Mouse (Mus musculus): ENCODE measurements around the gene Cd6. TPM values are rescaled to one million over a fixed set of nuclear protein-coding genes. Genes with fewer than 3 reads are reported as not detected.

Cd6 gene
- polyA plus RNA-seq, 1 experiment from 2014 or later: 0.04 TPM

DNA sequence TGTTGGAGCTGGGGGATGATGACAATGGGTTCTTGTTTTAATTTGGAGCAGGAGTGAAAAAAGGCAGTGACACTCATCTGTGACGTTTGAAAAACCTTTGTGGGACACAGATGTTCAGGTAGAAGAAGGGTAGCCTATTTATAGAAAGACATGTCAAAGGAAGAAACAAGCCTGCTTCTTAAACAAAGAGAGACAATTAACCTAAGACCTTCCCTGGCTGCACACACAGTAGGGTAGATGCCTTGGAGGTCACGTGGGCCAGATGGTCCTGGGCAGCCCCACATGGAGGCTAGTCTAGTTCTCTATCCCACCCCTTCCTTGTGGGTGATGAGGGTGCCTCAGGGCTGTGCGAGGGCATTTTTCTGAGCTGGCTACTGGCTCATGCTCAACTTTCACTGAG is 45.8 kb downstream of the Cd6 start:
- 27% methylated on average over 3 of the region's 3 CpGs for WGBS (ENCODE audit: insufficient replicate concordance)
- Histone ChIP-seq H3K9ac (ENCODE audit: low read depth, low read length) (no peak overlapping the region), H3K27me3 (ENCODE audit: control insufficient read depth, insufficient read depth, low read depth, low read length) (no peaks in the 10 kb centered on the region), H3K9me3 (replicated peaks; ENCODE audit: control insufficient read depth, low read length) (no peaks in the 10 kb centered on the region), H3K4me3 (ENCODE audit: low read depth, low read length) (no peak overlapping the region), H3K36me3 (ENCODE audit: control insufficient read depth, insufficient read depth) (no peaks in the 10 kb centered on the region), H3K4me1 (ENCODE audit: control insufficient read depth, low read depth, low read length) (no peaks in the 10 kb centered on the region), H3K27ac (ENCODE audit: low read length) (no peak overlapping the region), H3K4me2 (ENCODE audit: low read depth, low read length) (no peak overlapping the region)
- ATAC-seq (ENCODE audit: low read depth): no peak

DNA sequence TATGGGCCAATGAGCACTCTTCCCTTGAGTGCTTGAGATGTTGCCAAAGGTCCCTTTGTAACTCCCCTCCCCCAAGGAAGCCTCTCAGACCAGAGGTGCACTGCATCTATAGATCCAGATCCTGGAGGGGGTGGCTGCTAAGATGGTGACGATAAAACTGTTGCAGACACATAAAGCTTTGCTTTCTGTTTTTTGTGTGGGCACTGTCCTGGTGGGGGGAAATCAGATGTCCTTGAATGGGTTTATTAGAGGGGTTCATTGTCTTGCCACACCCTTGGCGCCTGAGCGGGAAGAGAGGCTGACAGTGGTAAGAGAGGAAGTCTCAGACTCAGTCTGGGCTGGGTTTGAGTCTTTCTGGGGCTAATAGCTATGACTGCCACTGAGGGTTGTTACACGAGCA is 46.7 kb downstream of the Cd6 start:
- no peak overlapping the region for H3K9ac ChIP-seq (ENCODE audit: low read depth, low read length)
- 39% methylated on average over 4 of the region's 4 CpGs for WGBS (ENCODE audit: insufficient replicate concordance)
- no peaks in the 10 kb centered on the region for H3K36me3 ChIP-seq (ENCODE audit: control insufficient read depth, insufficient read depth)
- H3K27me3 ChIP-seq (ENCODE audit: control insufficient read depth, insufficient read depth, low read depth, low read length): no peaks in the 10 kb centered on the region
- no peaks in the 10 kb centered on the region for H3K4me1 ChIP-seq (ENCODE audit: control insufficient read depth, low read depth, low read length)
- H3K4me3 ChIP-seq (ENCODE audit: low read depth, low read length): no peak overlapping the region
- H3K4me2 ChIP-seq (ENCODE audit: low read depth, low read length): no peak overlapping the region
- ATAC-seq (ENCODE audit: low read depth): no peak
- H3K27ac ChIP-seq (ENCODE audit: low read length): no peak overlapping the region
- H3K9me3 ChIP-seq (replicated peaks; ENCODE audit: control insufficient read depth, low read length): no peaks in the 10 kb centered on the region

- Histone ChIP-seq H3K9ac (ENCODE audit: low read depth, low read length) (no peak overlapping the region), H3K27me3 (ENCODE audit: control insufficient read depth, insufficient read depth, low read depth, low read length) (no peaks in the 10 kb centered on the region), H3K27ac (ENCODE audit: low read length) (no peak overlapping the region), H3K36me3 (ENCODE audit: control insufficient read depth, insufficient read depth) (no peaks in the 10 kb centered on the region), H3K4me3 (ENCODE audit: low read depth, low read length) (no peak overlapping the region), H3K9me3 (replicated peaks; ENCODE audit: control insufficient read depth, low read length) (no peaks in the 10 kb centered on the region), H3K4me2 (ENCODE audit: low read depth, low read length) (no peak overlapping the region), H3K4me1 (ENCODE audit: control insufficient read depth, low read depth, low read length) (no peaks in the 10 kb centered on the region)
- 56% methylated on average over 4 of the region's 4 CpGs for WGBS (ENCODE audit: insufficient replicate concordance)
- ATAC-seq (ENCODE audit: low read depth): no peak
These were observed 48.2 kb downstream of the Cd6 start for GRCm38 (mm10) chr19:10781641-10782040.

- Histone ChIP-seq H3K4me3 (ENCODE audit: low read depth, low read length) (no peak overlapping the region), H3K4me1 (ENCODE audit: control insufficient read depth, low read depth, low read length) (no peaks in the 10 kb centered on the region), H3K36me3 (ENCODE audit: control insufficient read depth, insufficient read depth) (no peaks in the 10 kb centered on the region), H3K4me2 (ENCODE audit: low read depth, low read length) (no peak overlapping the region), H3K9me3 (replicated peaks; ENCODE audit: control insufficient read depth, low read length) (no peaks in the 10 kb centered on the region), H3K9ac (ENCODE audit: low read depth, low read length) (no peak overlapping the region), H3K27me3 (ENCODE audit: control insufficient read depth, insufficient read depth, low read depth, low read length) (no peaks in the 10 kb centered on the region), H3K27ac (ENCODE audit: low read length) (no peak overlapping the region)
- no peak for ATAC-seq (ENCODE audit: low read depth)
- WGBS (ENCODE audit: insufficient replicate concordance): 73% methylated on average over 4 of the region's 4 CpGs
These were observed 53.0 kb downstream of the Cd6 start for GRCm38 (mm10) chr19:10776906-10777305.

DNA sequence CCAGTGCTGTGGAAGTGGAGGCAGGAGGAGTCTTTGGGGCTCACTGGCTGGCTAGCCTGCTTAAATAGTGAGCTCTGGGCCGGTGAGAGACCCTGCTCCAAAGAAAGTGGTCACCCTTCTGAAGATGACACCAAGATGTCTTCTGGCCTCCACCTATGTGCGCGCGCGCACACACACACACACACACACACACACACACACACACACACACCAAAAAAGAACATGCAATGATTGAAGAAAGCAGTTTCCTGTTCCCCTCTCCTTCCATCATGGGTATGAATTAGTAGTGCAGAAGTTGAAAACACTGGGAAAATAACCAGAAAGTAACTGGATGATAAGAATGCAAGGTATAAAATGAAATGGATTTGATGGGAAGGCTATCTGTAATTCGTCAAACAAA is 55.7 kb downstream of the Cd6 start:
- Histone ChIP-seq H3K4me3 (ENCODE audit: low read depth, low read length) (no peak overlapping the region), H3K27ac (ENCODE audit: low read length) (no peak overlapping the region), H3K9ac (ENCODE audit: low read depth, low read length) (no peak overlapping the region), H3K27me3 (ENCODE audit: control insufficient read depth, insufficient read depth, low read depth, low read length) (no peaks in the 10 kb centered on the region), H3K36me3 (ENCODE audit: control insufficient read depth, insufficient read depth) (no peaks in the 10 kb centered on the region), H3K4me1 (ENCODE audit: control insufficient read depth, low read depth, low read length) (no peaks in the 10 kb centered on the region), H3K9me3 (replicated peaks; ENCODE audit: control insufficient read depth, low read length) (no peaks in the 10 kb centered on the region), H3K4me2 (ENCODE audit: low read depth, low read length) (no peak overlapping the region)
- 83% methylated on average over 6 of the region's 6 CpGs for WGBS (ENCODE audit: insufficient replicate concordance)
- no peak for ATAC-seq (ENCODE audit: low read depth)

- Histone ChIP-seq H3K9ac (ENCODE audit: low read depth, low read length) (no peak overlapping the region), H3K4me3 (ENCODE audit: low read depth, low read length) (no peak overlapping the region), H3K9me3 (replicated peaks; ENCODE audit: control insufficient read depth, low read length) (no peaks in the 10 kb centered on the region), H3K4me1 (ENCODE audit: control insufficient read depth, low read depth, low read length) (no peaks in the 10 kb centered on the region), H3K27ac (ENCODE audit: low read length) (no peak overlapping the region), H3K36me3 (ENCODE audit: control insufficient read depth, insufficient read depth) (no peaks in the 10 kb centered on the region), H3K27me3 (ENCODE audit: control insufficient read depth, insufficient read depth, low read depth, low read length) (no peaks in the 10 kb centered on the region), H3K4me2 (ENCODE audit: low read depth, low read length) (no peak overlapping the region)
- ATAC-seq (ENCODE audit: low read depth): no peak
- WGBS (ENCODE audit: insufficient replicate concordance): 50% methylated on average over 7 of the region's 7 CpGs
These were observed 56.5 kb downstream of the Cd6 start for GRCm38 (mm10) chr19:10773384-10773783.

DNA sequence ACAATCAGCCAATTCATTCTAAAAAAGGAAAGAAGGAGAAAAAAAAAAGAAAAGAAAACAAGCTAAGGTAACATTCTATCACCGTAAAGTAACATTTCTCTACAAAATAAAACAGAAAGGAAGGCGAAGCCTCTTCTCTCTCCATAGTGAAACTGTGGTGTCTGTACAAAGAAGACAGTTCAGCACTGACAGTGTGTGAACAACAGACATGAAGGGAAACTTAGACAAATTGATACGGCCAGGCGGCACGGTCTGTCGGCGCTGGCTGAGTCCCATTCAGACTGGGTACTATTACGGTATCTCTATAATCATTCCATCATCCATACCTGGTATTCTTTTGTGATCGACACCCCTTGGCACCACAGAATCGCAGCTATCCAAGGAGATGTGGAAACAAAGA is 57.0 kb downstream of the Cd6 start:
- WGBS (ENCODE audit: insufficient replicate concordance): 75% methylated on average over 10 of the region's 10 CpGs
- Histone ChIP-seq H3K36me3 (ENCODE audit: control insufficient read depth, insufficient read depth) (no peaks in the 10 kb centered on the region), H3K4me1 (ENCODE audit: control insufficient read depth, low read depth, low read length) (no peaks in the 10 kb centered on the region), H3K9me3 (replicated peaks; ENCODE audit: control insufficient read depth, low read length) (no peaks in the 10 kb centered on the region), H3K27ac (ENCODE audit: low read length) (no peak overlapping the region), H3K9ac (ENCODE audit: low read depth, low read length) (no peak overlapping the region), H3K4me2 (ENCODE audit: low read depth, low read length) (no peak overlapping the region), H3K27me3 (ENCODE audit: control insufficient read depth, insufficient read depth, low read depth, low read length) (no peaks in the 10 kb centered on the region), H3K4me3 (ENCODE audit: low read depth, low read length) (no peak overlapping the region)
- ATAC-seq (ENCODE audit: low read depth): no peak

DNA sequence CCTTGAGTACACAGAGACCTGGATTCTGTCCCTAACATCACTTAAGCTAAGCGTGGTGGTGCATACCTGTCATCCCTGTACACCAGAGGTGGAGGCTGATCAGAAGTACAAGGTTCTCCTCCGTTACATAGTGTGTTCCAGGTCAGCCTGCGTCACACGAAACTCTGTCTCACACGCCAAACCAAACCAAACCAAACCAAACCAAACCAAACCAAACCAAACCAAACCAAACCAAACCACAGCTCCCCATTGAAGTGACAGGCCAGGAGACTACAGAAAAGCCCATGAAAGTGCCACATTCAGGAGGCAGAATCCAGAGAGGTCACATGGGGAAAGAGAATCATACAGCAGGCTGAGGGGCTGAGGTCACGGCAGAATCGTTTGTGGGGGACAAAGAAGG is 57.9 kb downstream of the Cd6 start:
- no peaks in the 10 kb centered on the region for H3K4me1 ChIP-seq (ENCODE audit: control insufficient read depth, low read depth, low read length)
- no peak overlapping the region for H3K9ac ChIP-seq (ENCODE audit: low read depth, low read length)
- no peak overlapping the region for H3K4me2 ChIP-seq (ENCODE audit: low read depth, low read length)
- H3K27ac ChIP-seq (ENCODE audit: low read length): no peak overlapping the region
- H3K9me3 ChIP-seq (replicated peaks; ENCODE audit: control insufficient read depth, low read length): no peaks in the 10 kb centered on the region
- no peaks in the 10 kb centered on the region for H3K36me3 ChIP-seq (ENCODE audit: control insufficient read depth, insufficient read depth)
- no peaks in the 10 kb centered on the region for H3K27me3 ChIP-seq (ENCODE audit: control insufficient read depth, insufficient read depth, low read depth, low read length)
- 58% methylated on average over 7 of the region's 7 CpGs for WGBS (ENCODE audit: insufficient replicate concordance)
- H3K4me3 ChIP-seq (ENCODE audit: low read depth, low read length): no peak overlapping the region
- no peak for ATAC-seq (ENCODE audit: low read depth)

DNA sequence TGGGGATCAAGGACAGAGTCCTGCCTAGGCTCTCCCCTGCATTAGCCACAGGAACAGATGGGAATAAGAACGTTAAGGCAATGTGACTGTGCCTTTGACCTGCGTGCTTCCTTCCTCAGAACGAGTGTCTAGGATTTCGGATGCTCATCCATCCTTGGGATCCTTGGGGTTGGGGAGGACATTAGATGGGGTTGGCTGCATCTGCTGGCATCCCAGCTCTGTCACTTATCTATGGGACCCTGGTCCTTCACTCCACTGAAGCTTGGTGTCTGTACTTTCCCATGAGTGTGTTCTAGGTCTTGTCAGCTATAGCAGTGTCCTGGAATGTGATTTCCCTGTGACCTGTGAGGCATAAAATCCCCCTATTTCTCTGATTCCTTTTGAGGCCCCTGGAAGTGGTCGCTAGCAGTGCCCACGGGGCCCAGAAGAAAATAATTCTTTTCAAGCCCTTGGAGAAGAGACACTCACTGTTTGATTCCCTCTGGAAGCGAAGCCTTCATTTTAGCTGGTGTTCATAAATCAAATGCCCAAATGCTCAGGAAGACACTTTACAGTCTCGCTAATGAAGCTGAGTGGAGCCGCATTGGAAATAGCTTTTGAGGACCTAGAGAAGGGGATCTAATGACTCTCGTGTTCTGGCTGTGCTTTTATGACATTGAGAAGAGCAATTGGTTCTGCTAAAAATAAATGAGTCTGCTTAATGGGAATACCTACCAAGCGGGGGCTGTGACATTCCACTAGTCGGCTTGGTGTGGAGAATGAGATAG is 60.2 kb downstream of the Cd6 start:
- 56% methylated on average over 12 of the region's 12 CpGs for WGBS (ENCODE audit: insufficient replicate concordance)
- Histone ChIP-seq H3K27me3 (ENCODE audit: control insufficient read depth, insufficient read depth, low read depth, low read length) (no peaks in the 10 kb centered on the region), H3K4me3 (ENCODE audit: low read depth, low read length) (no peak overlapping the region), H3K36me3 (ENCODE audit: control insufficient read depth, insufficient read depth) (no peaks in the 10 kb centered on the region), H3K9me3 (replicated peaks; ENCODE audit: control insufficient read depth, low read length) (no peaks in the 10 kb centered on the region), H3K9ac (ENCODE audit: low read depth, low read length) (no peak overlapping the region), H3K4me1 (ENCODE audit: control insufficient read depth, low read depth, low read length) (no peaks in the 10 kb centered on the region), H3K4me2 (ENCODE audit: low read depth, low read length) (no peak overlapping the region), H3K27ac (ENCODE audit: low read length) (no peak overlapping the region)
- no peak for ATAC-seq (ENCODE audit: low read depth)

Data from liver, embryonic 16.5 days (tissue).